Mouse (Mus musculus) embryo, embryonic 10.5 days (tissue): ENCODE measurements around the gene Cyp2b23.
"Not testable (repeated sequence)": the region's sequence is repeated elsewhere in the genome, so short reads cannot be mapped to it uniquely, and the experiment has no call there.

Experiments used
- DNase-seq: peaks from one replicate; pipeline ENCODE4 v3.0.0-alpha.2; 2015; ENCODE audit warnings: low spot score

Gene Cyp2b23

GRCm38 (mm10) chr7:26686337-26686736, at the start of gene Cyp2b23:
Cyp2b23 (minus strand) TSS chr7:26686437.
- no peak for DNase-seq

- no peak for DNase-seq
These were observed 24.8 kb upstream of the Cyp2b23 start for GRCm38 (mm10) chr7:26711061-26711460.

GRCm38 (mm10) chr7:26707061-26707460, 20.8 kb upstream of the Cyp2b23 start:
- DNase-seq, result no peak

- not testable (repeated sequence) for DNase-seq
These were observed 20.0 kb upstream of the Cyp2b23 start for GRCm38 (mm10) chr7:26706191-26706590.

- DNase-seq, result no peak
These were observed 13.9 kb upstream of the Cyp2b23 start for GRCm38 (mm10) chr7:26700151-26700550.

GRCm38 (mm10) chr7:26685713-26686112, 524 bp downstream of the Cyp2b23 start:
- no peak for DNase-seq

GRCm38 (mm10) chr7:26667466-26667865, 18.8 kb downstream of the Cyp2b23 start:
- not testable (repeated sequence) for DNase-seq

GRCm38 (mm10) chr7:26666011-26666410, 20.2 kb downstream of the Cyp2b23 start:
- no peak for DNase-seq

- DNase-seq, result not testable (repeated sequence)
These were observed 67.9 kb downstream of the Cyp2b23 start, which contains the start of gene Vmn1r185 for GRCm38 (mm10) chr7:26618364-26618763. Vmn1r185 (minus strand) TSS chr7:26618464.
